Mouse (Mus musculus): ENCODE results near the gene Abr. TPM values are rescaled to one million over a fixed set of nuclear protein-coding genes. Genes with fewer than 3 reads are reported as not detected.

Gene Abr
- polyA plus RNA-seq, 1 experiment from 2014 or later: 2.8 TPM

DNA sequence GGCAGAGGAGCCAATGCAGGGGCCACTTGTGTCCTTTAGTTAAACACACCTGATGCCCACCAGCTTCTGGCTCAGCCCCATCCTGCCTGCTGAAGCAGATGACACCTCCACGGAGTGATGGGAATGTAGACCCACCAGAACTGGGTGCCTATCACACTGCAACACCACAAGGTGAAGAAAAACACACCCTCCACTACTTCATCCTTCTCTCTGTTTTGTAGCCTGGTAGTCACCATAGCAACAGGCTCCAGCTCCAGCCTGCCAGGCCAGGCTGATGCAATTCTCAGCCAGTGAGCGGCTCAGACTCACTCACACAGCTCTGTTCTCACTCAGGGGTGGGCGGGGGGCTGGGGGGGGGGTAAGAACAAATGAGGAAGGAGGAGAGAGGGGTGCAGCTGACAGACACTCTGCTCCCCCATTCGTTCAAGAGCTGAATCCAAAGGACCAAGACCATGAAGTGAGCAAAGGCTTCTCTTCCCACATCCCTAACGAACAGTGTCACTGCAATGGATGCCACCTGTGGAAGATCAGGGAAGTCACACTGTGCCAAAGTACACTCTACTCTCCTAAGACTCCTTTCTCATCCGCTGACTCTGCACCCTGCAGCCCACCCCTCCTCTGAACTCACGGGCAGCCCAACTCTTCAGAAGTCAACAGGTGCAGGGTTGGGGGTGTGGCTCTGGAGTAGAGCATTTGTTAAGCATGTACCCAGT is 91.0 kb downstream of the Abr start:
- Histone ChIP-seq H3K9ac (no peak overlapping the region), H3K27ac (no peak overlapping the region), H3K4me3 (replicated peaks) (no peak overlapping the region), H3K4me1 (replicated peaks) (no peaks in the 10 kb centered on the region), H3K36me3 (no peaks in the 10 kb centered on the region), H3K9me3 (replicated peaks) (no peaks in the 10 kb centered on the region), H3K27me3 (no peaks in the 10 kb centered on the region), H3K4me2 (no peak overlapping the region)
- DNase-seq: no peak
- 53% methylated on average over 7 of the region's 7 CpGs for WGBS (ENCODE audit: insufficient replicate concordance)
- no peak for ATAC-seq (ENCODE audit: low read depth)

DNA sequence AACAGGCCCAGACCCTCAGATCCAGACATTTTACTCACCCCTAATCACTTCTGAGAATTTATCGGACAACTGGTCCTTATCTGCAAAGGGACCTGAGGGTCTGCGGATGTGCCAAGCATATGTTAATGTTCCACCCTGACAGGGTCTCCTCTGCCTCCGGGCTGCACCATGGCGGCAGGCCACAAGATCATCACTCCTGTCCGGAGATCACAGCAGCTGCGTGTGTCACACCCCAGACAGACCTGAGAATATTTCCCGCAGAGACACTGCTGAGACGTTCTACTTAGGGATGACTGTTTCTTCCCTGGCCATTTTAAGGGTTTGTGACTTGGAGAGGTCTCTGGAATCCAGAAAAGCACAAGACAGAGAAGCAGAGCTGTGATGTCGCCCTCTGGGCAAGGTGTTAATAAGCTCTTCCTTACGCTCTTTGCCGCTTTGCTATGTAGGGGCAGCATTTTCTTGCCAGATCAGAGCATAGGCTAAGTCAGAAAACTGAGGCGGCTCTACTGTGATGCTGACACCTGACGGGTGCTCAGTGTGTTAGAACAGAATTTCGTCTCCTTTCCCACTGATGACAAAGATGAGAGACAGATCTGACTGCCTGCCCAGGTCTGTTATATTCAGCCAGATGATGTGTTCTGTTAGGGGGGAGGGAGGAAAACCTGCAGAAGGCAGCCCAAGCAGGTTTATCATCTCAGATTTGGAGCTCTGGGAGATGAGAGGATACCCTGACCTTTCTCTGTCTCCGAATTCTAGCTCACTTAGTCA is 91.8 kb downstream of the Abr start:
- Histone ChIP-seq H3K27ac (no peak overlapping the region), H3K4me2 (no peak overlapping the region), H3K9ac (no peak overlapping the region), H3K4me3 (replicated peaks) (no peak overlapping the region), H3K36me3 (no peaks in the 10 kb centered on the region), H3K4me1 (replicated peaks) (no peaks in the 10 kb centered on the region), H3K9me3 (replicated peaks) (no peaks in the 10 kb centered on the region), H3K27me3 (no peaks in the 10 kb centered on the region)
- 60% methylated on average over 15 of the region's 15 CpGs for WGBS (ENCODE audit: insufficient replicate concordance)
- ATAC-seq (ENCODE audit: low read depth) (no peak), DNase-seq (no peak)

DNA sequence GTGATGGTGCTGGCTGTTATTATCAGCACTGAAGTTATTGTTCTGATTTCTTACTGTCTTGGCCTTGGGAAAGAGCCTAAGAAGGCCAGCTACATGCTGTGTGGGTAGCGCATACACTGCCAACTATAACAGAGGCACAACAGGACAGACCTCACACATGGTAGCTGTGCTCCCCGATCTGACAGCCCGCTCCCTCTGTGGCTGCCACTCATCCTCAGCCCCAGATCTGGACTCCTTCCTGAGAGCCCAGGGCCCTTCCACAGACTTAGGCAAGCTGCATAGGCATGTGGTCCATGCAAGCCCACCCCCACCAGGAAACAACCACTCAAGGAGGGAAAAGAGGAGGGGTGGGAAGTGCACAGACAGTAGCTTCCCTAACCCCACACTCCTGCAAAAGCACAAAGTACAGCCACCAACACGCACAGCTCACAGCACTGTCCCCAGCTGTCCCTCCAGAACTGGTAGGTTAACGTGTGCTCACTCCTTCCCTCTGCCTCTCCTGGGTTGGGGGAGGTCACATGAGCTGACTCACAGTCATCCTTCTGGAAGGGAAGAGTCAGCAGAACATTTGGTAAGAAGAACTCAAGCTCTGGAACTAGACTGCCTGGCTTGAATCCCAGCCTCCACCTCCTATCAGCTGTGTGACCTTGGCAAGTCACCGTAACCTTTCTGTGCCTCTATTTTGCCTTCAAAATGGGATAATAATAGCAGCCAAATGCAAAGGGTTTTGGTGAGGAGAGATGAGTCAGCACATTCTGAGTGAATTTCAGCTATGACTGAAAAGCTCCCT is 92.6 kb downstream of the Abr start:
- WGBS (ENCODE audit: insufficient replicate concordance): 61% methylated on average over 6 of the region's 6 CpGs
- no peak for ATAC-seq (ENCODE audit: low read depth)
- no peaks in the 10 kb centered on the region for H3K36me3 ChIP-seq

DNA sequence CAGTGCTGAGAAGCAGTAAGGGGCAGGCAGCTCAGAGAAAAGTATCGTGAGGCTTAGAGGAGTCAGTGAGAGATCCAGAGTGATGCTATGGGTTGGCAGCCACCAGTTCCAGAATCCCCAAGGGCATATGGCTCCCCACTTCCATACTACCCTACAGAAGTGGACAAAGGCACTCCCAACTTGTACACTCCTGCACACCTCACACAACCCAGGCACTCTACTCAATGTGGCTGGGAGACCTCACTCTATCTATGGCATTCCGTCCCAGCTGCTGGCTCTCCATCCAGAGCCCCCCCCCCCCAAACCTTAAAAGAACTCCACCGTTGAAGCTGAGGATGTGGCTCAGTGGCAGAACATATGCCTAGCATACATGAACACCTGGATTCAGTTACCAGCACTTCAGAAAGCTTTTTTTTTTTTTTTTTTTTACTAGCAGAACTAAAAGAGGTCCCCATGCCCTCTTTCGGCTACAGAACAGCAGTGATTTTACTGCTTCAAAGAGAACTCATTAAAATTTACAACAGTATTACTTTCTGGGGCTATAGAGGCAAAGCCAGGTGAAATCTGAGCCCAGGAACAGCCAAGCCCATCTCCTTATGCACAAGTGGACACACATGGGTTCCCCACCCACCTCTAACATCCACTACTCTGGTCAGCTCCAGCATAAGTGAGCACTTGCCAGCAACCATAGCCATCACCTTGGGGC is 96.3 kb downstream of the Abr start:
- Histone ChIP-seq H3K4me2 (no peak overlapping the region), H3K9me3 (replicated peaks) (no peaks in the 10 kb centered on the region), H3K27me3 (no peaks in the 10 kb centered on the region), H3K9ac (no peak overlapping the region), H3K4me1 (replicated peaks) (no peaks in the 10 kb centered on the region), H3K36me3 (no peaks in the 10 kb centered on the region), H3K4me3 (replicated peaks) (no peak overlapping the region), H3K27ac (no peak overlapping the region)
- no peak for DNase-seq
- WGBS (ENCODE audit: insufficient replicate concordance): 71% methylated on average over 4 of the region's 4 CpGs
- ATAC-seq (ENCODE audit: low read depth): no peak

More for the DNA sequence above, 92.6 kb downstream of the Abr start:
- no peaks in the 10 kb centered on the region for H3K9me3 ChIP-seq (replicated peaks)
- H3K27ac ChIP-seq: no peak overlapping the region
- no peak overlapping the region for H3K4me2 ChIP-seq
- no peaks in the 10 kb centered on the region for H3K4me1 ChIP-seq (replicated peaks)
- H3K27me3 ChIP-seq: no peaks in the 10 kb centered on the region
- no peak overlapping the region for H3K4me3 ChIP-seq (replicated peaks)
- no peak overlapping the region for H3K9ac ChIP-seq
- DNase-seq: no peak

DNA sequence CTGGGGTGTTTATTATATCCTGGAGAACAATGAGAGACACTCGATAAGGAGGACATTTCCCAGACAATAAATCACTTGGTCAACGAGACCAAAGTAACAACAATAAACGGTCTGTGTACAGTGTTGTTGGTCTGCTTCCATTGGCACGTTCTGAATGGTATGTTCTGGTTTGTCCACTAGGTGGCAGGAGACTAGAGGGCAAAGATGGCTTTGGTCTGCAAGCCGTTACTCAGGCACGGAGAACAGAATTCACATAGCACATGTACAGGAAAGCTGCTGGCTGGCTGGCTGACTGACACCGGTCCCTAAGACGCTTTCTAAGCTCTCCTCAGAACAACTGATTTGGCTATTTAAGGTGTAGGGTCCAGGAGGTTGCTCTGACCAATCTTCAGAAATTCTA is 97.2 kb downstream of the Abr start:
- Histone ChIP-seq H3K27me3 (no peaks in the 10 kb centered on the region), H3K27ac (no peak overlapping the region), H3K9ac (no peak overlapping the region), H3K4me1 (replicated peaks) (no peaks in the 10 kb centered on the region), H3K4me3 (replicated peaks) (no peak overlapping the region), H3K9me3 (replicated peaks) (no peaks in the 10 kb centered on the region), H3K4me2 (no peak overlapping the region), H3K36me3 (no peaks in the 10 kb centered on the region)
- DNase-seq (peak; percentile 8), ATAC-seq (ENCODE audit: low read depth) (no peak)
- WGBS (ENCODE audit: insufficient replicate concordance): 10% methylated on average over 8 of the region's 8 CpGs

DNA sequence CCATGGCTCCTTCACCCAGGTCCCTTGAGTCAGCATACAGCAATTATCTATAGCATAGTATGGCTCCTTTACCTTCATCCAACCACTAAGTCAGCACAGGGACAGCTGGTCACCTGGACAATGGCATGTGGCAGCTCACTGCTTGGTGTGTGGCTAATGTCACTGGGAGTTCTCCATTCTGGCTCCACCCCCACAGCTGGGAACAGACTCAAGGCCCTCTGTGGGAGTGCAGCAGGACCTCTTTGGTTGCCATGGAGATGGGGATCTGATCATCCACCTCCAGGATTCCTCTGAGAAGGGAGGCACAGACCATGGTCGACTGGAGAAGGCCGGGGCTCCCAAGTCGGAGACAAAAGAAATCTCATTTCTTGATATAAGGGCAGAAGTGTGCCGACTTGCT is 98.8 kb downstream of the Abr start:
- no peak overlapping the region for H3K27ac ChIP-seq

DNA sequence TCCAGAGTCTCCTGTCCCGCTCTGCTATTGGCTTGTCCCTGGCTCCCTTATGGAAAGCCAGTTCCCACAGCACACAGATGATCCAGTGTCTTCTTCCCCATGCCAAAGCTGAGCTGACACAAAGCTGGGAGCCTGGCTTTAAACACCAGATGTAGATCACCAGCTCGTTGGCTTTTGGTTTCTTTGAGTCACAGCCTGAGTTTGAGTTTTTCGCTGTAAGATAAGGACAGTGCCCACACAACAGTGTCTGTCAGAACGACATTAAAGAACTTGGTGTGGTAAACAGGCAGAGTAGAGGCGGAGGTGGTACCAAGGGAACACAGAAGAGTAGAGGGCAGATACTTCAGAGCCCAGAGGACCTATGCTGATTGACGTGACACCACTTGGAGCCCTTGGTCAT is 101.2 kb downstream of the Abr start:
- DNase-seq (no peak), ATAC-seq (ENCODE audit: low read depth) (no peak)
- Histone ChIP-seq H3K36me3 (no peaks in the 10 kb centered on the region), H3K4me1 (replicated peaks) (no peaks in the 10 kb centered on the region), H3K4me3 (replicated peaks) (no peak overlapping the region), H3K9ac (no peak overlapping the region), H3K4me2 (no peak overlapping the region), H3K27ac (no peak overlapping the region), H3K9me3 (replicated peaks) (no peaks in the 10 kb centered on the region), H3K27me3 (no peaks in the 10 kb centered on the region)
- 56% methylated on average over 6 of the region's 6 CpGs for WGBS (ENCODE audit: insufficient replicate concordance)

More for the DNA sequence above, 98.8 kb downstream of the Abr start:
- H3K4me3 ChIP-seq (replicated peaks): no peak overlapping the region
- H3K4me2 ChIP-seq: no peak overlapping the region
- no peak overlapping the region for H3K9ac ChIP-seq
- DNase-seq: no peak
- H3K36me3 ChIP-seq: no peaks in the 10 kb centered on the region
- 42% methylated on average over 4 of the region's 4 CpGs for WGBS (ENCODE audit: insufficient replicate concordance)
- H3K9me3 ChIP-seq (replicated peaks): no peaks in the 10 kb centered on the region
- ATAC-seq (ENCODE audit: low read depth): no peak
- no peaks in the 10 kb centered on the region for H3K27me3 ChIP-seq
- H3K4me1 ChIP-seq (replicated peaks): no peaks in the 10 kb centered on the region

DNA sequence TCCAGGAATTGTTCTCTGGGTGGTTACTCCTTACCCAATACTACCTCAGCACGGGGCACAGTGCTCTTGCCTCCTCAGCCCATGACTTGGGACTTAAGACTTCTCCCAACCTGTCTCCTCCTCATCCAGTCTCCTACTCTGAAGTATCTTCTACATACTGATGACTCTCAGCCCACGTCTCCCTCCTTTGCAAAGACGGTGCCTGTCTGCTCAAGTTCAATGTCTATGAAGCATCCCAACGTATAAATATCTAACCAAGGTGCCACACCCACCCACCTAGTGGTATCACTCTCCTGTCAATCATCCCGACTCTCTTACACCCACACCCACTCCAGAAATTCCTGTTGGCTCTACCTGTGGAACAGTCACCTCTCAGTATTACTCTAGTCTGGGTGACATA is 103.5 kb downstream of the Abr start:
- 61% methylated on average over 5 of the region's 5 CpGs for WGBS (ENCODE audit: insufficient replicate concordance)
- no peak for ATAC-seq (ENCODE audit: low read depth)

DNA sequence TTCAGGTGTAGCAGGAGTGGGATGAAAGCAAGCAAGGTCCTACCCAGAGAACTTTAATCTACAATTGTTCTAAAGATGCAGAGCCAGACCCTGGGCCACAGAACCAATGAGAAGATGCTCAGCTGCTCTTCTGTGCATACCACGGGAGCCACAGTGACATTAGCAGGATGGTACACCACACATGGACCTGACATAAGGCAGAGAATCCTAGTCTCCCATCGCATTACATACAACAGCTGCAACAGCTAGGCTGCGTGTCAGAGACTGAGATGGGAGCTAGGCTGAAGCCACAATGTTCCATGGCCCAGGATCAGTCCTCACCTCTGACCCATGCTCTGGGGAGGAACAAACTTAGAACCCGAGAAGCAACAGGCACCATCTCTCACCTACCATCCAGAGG is 104.0 kb downstream of the Abr start:
- no peak overlapping the region for H3K9ac ChIP-seq
- no peak for DNase-seq
- no peaks in the 10 kb centered on the region for H3K27me3 ChIP-seq
- H3K4me2 ChIP-seq: no peak overlapping the region
- no peak for ATAC-seq (ENCODE audit: low read depth)
- no peaks in the 10 kb centered on the region for H3K36me3 ChIP-seq
- no peaks in the 10 kb centered on the region for H3K9me3 ChIP-seq (replicated peaks)
- no peak overlapping the region for H3K27ac ChIP-seq
- H3K4me1 ChIP-seq (replicated peaks): no peaks in the 10 kb centered on the region; the same call in 1 of the 2 replicates
- WGBS (ENCODE audit: insufficient replicate concordance): 62% methylated on average over 4 of the region's 4 CpGs
- H3K4me3 ChIP-seq (replicated peaks): no peak overlapping the region

More for the DNA sequence above, 103.5 kb downstream of the Abr start:
- no peak for DNase-seq
- Histone ChIP-seq H3K4me3 (replicated peaks) (no peak overlapping the region), H3K9ac (no peak overlapping the region), H3K9me3 (replicated peaks) (no peaks in the 10 kb centered on the region), H3K27me3 (no peaks in the 10 kb centered on the region), H3K4me2 (no peak overlapping the region), H3K36me3 (no peaks in the 10 kb centered on the region), H3K4me1 (replicated peaks) (no peaks in the 10 kb centered on the region; the same call in 1 of the 2 replicates), H3K27ac (no peak overlapping the region)

DNA sequence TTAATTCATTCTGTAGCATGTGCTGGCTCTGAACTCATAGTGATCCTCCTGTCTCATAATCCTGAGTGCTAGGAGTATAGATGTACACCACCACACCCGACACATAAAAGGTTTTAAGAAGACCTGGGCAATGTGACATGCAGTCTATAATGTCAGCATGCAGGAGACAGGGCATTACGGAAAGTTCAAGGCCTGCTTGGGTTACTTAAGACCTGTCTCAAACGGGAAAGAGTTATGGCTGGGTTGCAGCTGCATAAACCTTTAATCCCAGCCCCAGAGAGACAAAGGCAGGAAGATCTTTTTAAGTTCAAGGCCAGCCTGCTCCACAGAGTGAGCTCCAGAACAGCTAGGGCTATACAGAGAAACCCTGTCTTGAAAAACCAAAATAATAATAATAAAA is 105.2 kb downstream of the Abr start:
- no peaks in the 10 kb centered on the region for H3K36me3 ChIP-seq
- no peaks in the 10 kb centered on the region for H3K9me3 ChIP-seq (replicated peaks)
- H3K4me2 ChIP-seq: no peak overlapping the region
- no peak for ATAC-seq (ENCODE audit: low read depth)
- H3K27me3 ChIP-seq: no peaks in the 10 kb centered on the region
- H3K27ac ChIP-seq: no peak overlapping the region
- 58% methylated on average over 3 of the region's 3 CpGs for WGBS (ENCODE audit: insufficient replicate concordance)
- DNase-seq: no peak
- H3K9ac ChIP-seq: no peak overlapping the region
- no peak overlapping the region for H3K4me3 ChIP-seq (replicated peaks)
- H3K4me1 ChIP-seq (replicated peaks): no peaks in the 10 kb centered on the region; the same call in 1 of the 2 replicates

DNA sequence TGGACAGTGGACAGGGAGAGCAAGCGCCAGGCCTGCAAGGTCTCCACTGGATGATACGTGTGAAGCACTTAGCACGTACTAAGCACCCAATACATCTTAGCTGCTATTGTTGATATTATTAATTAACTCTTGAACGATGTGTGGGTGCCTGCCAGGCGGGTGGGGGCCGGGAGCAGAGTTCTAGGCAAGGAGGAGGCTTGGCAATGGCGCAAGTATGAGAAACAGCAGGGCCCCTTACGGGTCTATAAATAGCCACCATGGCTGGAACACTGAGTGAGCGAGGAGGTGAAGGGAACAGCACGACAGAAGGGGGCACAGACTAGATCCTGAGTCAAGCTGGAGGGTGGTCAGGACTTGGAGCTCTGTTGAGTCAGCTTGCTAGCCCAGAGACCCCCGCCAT is 107.0 kb downstream of the Abr start:
- no peaks in the 10 kb centered on the region; the same call in 1 of the 2 replicates for H3K4me1 ChIP-seq (replicated peaks)
- H3K27me3 ChIP-seq: no peaks in the 10 kb centered on the region
- DNase-seq (no peak), ATAC-seq (ENCODE audit: low read depth) (no peak)
- H3K27ac ChIP-seq: no peak overlapping the region
- no peak overlapping the region for H3K4me2 ChIP-seq
- 50% methylated on average over 11 of the region's 11 CpGs for WGBS (ENCODE audit: insufficient replicate concordance)
- no peak overlapping the region for H3K4me3 ChIP-seq (replicated peaks)
- H3K9ac ChIP-seq: no peak overlapping the region
- H3K9me3 ChIP-seq (replicated peaks): no peaks in the 10 kb centered on the region
- H3K36me3 ChIP-seq: no peaks in the 10 kb centered on the region

Data from liver, embryonic 13.5 days (tissue).